Mouse (Mus musculus) Muller cell, postnatal 12 days (primary cell): ENCODE measurements around the gene Fam107a.
A peak's percentile ranks its signal among the peaks of the same experiment; 100 is the strongest.
"Not testable (repeated sequence)": the region's sequence is repeated elsewhere in the genome, so short reads cannot be mapped to it uniquely, and the experiment has no call there.

Experiments used
- DNase-seq: peaks from one replicate; pipeline ENCODE4 v3.0.0-alpha.2; 2015; ENCODE audit errors: inconsistent ontology term

The Fam107a gene

GRCm38 (mm10) chr14:8316366-8317193 is 1.2 kb downstream of the Fam107a start:
- peak; percentile 16 for DNase-seq

- DNase-seq, result no peak
Observed at GRCm38 (mm10) chr14:8315169-8315568, 2.7 kb downstream of the Fam107a start.

DNA sequence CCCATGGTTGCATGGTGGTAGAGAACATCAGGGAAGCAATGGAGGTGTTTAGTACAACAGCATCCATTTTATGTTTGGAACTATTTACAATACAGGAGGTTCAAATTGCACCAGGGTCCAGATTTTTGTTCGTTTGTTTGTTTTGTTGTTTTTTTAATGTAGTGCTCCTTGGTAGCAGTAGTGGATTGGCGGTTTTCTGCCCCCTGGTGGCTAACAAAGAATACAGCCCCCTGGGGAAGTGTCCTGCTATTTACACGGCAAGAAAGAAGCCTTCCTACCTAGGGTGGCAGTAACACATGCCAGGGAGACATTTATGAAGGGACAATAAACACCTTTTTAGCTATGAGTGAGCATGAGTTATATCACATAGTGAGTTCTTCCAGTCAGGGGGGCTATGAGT is 3.3 kb downstream of the Fam107a start:
- no peak for DNase-seq

GRCm38 (mm10) chr14:8313877-8314276 is 3.9 kb downstream of the Fam107a start:
- no peak for DNase-seq

GRCm38 (mm10) chr14:8309621-8310141 is 8.1 kb downstream of the Fam107a start:
- DNase-seq, result peak; percentile 64

DNA sequence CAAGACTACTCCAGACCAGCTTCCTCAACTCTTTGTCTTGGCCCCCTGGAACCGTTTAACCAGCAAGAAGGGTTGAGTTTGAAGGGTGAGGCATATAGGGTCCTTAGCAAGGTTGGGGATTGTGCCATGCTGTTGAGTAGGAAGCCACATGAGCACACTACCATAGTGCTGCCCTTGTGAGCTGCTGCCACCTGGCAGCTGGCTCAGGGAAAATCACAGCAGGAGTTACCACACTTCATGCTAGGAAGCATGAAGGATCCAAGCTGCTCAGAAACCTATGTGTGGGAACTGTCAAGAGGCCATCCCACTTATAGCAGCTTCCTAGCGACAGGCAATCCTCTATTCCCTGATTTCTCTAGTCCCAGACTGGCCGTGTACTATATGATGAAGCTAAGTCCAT is 9.2 kb downstream of the Fam107a start:
- DNase-seq, result no peak

DNA sequence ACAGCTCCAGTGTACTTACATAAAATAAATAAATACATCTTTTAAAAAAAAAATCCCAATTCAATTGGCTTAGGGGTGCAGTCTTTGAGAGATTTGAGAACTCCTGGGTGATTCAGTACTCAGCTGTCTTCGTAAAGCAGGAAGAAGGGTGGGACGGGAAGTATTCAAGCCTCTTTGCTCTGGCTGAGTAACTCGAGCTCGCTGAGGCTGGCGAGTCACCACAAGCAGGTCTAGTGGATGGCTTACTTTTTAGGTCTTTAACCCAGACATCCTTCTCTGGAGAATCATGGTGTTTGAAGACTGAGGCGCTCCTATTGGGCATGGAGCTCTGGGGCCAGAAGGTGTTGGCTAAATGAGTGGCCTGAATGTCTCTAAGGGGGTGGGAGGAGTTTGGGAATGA is 10.9 kb downstream of the Fam107a start:
- DNase-seq, result no peak

DNA sequence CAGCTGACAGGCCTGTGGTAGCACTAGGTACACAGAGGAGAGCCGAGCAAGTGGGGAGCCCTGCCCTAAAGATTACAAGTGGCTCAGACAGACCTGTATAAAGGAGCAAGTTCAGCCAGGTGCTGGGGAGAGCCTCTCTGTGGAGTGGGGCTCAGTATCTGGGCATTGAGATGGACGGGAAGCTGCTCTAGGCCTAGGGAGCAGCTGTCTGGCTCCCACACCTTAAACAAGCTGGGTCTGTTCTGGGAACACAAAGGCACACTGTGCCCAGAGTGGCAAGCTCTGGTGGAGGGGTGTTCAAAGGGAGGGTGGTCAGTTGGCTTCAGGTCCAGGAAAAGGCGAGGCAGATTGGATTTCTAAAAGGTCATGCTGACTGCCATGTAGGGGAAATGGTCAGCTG is 12.8 kb downstream of the Fam107a start:
- DNase-seq, result peak; percentile 43

DNA sequence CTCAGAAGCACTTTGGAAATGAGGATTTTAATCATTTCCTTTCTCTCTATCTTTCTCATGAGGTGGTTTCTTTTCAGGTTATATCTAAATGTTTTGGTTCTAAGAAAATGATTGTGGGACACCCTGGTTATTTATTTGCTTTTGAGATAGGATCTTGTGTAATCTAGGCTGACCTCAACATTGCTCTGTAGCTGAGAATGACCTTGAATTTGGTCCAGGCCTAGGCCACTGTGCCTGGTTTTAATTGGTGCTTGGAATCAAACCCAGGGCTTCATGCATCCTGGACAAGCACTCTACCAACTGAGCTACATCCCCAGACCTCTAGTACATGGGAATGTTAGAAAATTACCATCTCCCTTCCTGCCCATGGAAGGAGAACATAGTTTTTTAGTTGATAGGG is 13.7 kb downstream of the Fam107a start:
- no peak for DNase-seq

- DNase-seq, result no peak
Observed at GRCm38 (mm10) chr14:8302687-8303086, 15.1 kb downstream of the Fam107a start.

DNA sequence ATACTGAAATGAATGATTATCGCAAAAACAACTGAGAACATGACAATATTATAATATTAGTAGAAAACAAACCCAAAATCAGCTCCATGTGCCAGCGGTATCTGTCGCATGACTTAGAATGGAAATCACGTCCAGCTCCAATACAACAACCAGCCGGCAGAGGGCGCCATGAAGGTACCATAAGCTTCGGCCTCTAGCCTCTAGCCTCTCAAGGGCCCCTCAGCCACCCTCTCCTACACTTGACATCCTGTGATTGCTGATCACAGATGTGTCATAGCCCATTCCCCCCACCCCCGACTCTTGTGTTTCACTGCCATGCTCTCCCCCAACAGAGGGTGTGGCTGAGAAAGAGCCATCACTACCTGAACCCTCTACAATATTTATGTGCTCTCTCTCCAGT is 17.5 kb downstream of the Fam107a start:
- DNase-seq, result no peak

DNA sequence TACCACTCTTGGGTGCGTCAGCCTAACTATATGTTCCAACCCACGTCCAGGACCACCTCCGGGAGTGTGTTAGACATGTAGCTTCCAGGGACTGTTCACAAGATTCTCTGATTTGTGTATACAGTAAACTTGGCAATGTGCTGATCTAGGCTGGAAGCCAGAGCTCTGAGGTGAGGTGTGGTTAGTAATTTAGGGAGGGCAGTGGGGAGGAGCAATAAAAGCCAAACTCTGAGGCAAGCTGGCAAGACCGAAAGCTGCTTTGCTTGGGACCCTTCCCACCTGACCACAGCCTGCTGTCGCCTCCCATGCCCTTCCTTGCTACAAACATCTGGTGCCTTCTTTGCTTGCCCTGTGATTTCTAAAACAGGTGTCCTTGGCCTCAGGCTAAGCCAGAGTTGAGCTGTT is 19.9 kb downstream of the Fam107a start:
- DNase-seq, result no peak

DNA sequence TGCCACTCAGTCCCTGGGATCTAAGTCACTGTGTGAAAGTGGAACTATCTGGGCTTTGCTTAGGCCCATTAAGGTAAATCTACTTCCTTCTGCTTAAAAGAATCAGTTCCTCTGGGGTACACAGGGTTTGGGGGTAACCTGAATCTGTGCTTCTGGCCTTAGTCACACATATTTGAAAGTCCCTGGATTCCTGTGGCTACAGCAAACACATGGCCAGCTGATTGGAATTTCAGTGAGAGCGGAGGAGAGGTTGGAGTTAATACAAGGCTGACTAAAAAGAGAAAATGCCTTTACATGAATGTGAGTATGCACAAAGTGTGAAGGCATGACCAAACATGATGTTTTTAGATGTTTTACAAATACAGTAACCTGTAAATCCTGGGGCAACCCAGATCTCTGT is 23.6 kb downstream of the Fam107a start:
- DNase-seq, result peak; percentile 90

DNA sequence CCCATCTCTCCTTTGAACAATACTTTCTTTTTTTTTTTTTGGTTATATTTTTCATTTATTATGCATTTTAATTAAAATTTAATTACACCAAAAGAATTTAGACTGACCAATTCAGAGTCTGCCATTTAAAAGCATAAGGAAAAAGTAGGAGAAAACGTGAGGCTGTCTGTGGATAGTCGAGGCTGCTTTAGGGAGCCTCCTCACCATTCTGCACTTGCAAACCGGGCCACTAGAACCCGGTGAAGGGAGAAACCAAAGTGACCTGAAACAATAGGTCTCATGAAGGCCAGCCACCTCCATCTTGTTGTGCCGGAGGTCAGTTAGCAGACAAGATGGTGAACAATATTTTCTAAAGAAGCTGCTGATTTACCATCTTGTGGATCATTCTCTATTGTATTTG is 31.2 kb downstream of the Fam107a start:
- not testable (repeated sequence) for DNase-seq

DNA sequence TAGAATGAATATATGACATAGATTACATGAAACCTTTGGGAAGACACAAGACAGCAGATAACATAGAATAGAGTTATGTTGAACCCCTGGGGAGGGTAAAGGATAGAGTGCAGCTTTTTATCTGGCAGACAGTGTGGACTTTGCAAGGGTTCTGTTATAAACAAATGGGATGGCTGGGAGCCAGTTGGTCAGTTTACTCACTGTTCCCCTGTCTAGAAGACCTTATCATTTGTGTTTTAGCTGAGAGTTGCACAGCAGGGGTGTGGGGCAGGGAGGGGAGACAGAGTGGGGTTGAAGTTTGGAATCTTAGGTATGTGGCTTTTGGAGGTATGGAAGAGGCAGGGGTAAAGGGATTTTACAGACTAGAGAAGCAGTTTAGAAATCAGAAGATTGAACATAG is 34.0 kb downstream of the Fam107a start:
- peak; percentile 67 for DNase-seq

DNA sequence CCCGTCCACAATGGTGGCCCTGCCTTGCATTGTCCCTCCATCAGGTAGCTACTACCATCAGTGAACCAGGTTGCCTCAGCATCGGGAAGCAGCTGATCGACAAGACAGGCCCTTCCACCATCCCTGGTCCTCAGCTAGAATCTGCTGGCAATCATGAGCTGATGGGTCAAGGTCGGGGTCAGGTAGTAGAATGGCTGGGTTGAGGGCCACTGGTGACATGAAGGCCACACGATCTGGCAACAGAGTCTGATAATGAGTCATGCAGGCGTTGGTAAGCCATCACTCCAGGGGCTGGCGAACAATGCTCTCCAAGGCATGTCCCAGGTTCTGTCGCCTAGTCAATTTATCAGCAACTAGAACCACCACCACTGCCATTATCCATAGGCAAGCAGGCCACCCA is 46.5 kb downstream of the Fam107a start:
- DNase-seq, result not testable (repeated sequence)

GRCm38 (mm10) chr14:8264378-8264777 is 53.4 kb downstream of the Fam107a start:
- no peak for DNase-seq

DNA sequence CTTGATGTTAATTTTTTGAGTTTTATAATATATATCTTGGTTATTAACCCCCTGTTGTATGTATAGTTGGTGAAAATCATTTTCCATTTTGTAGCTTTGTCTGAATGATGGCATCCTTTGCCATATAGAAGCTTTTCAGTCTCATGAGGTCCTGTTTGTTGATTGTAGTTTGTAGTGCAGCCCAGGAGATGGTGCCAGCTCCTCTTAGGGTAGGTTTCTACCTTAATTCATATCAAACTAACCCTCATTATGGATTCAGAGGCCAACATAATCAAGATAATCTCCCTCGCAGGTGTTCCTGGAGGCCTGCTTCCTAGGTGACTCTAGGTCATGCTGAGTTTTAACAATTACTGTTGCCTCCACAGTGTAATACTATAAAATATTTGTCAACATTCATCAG is 55.6 kb downstream of the Fam107a start:
- no peak for DNase-seq

- DNase-seq, result no peak
Observed at GRCm38 (mm10) chr14:8260214-8260613, 57.6 kb downstream of the Fam107a start.

DNA sequence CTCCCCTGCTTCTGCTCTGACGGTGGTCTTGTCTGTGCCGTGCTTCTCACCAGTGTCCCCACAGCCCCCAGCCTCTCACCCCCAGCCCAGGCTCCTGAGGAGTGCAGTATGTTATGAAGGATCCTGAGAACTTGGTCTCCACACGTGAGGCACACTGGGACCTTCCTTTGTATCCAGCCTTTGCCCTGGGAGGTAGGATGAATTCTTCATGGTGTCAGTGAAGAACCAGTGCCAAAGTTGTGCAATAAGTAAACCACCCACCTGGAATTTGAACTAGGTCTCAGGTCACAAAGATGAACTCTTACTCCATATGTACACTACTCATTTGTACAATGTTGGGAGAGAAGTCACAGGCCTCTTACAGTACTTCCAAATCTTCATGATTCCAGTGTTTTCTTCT is 58.7 kb downstream of the Fam107a start, which contains the start of gene Acox2:
Gene Acox2 (minus strand): TSS at position 188 of the 400 bp plus-strand sequence.
- DNase-seq, result no peak

- DNase-seq, result peak; percentile 22
Observed at GRCm38 (mm10) chr14:8258752-8259151, 59.1 kb downstream of the Fam107a start.

DNA sequence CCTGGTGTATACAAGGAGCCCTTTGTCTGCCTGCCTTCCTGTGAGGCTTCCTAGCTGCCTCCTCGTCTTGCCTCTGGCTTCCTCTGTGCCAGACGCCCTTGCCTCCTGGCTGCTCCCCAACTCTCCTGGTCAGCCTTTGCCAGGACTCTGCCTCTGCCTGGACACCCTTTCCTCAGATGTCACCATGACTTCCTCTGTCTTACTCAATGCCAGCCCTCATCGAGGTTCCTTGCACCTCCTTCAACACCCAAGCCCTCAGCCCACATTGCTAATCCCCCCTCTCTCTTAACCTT is 59.5 kb downstream of the Fam107a start:
- DNase-seq, result no peak

- DNase-seq, result peak; percentile 57
Observed at GRCm38 (mm10) chr14:8257521-8258334, 60.1 kb downstream of the Fam107a start.
